Mouse (Mus musculus) cerebellum, adult 2 months (tissue): ENCODE data around the gene Npas4. TPM values are rescaled to one million over a fixed set of nuclear protein-coding genes. Genes with fewer than 3 reads are reported as not detected.
"Not testable (repeated sequence)": the region's sequence is repeated elsewhere in the genome, so short reads cannot be mapped to it uniquely, and the experiment has no call there.

Experiments used
- DNase-seq, 2 experiments: peaks; one replicate each; pipeline ENCODE4 v3.0.0; 2021
- H3K27ac ChIP-seq: fragments of 200-500 bp; 2 replicates; pipeline ENCODE4 v1.5.1; 2012; ENCODE audit warnings: low read length, control low read depth, inconsistent platforms; ENCODE audit not compliant: insufficient read depth
- H3K27me3 ChIP-seq: fragments of 200-500 bp; 2 replicates; pipeline ENCODE4 v1.6.1; 2012; ENCODE audit warnings: inconsistent platforms, mild to moderate bottlenecking, low read length, moderate library complexity; ENCODE audit not compliant: control insufficient read depth, insufficient read depth
- H3K4me1 ChIP-seq: fragments of 200-500 bp; 2 replicates; pipeline ENCODE4 v1.6.1; 2011; ENCODE audit warnings: low read length; ENCODE audit not compliant: control insufficient read depth, insufficient read depth
- H3K4me3 ChIP-seq: fragments of 200-500 bp; replicated peaks from 2 replicates; pipeline ENCODE3; 2011; ENCODE audit warnings: mild to moderate bottlenecking, low read depth, low read length, control low read depth; ENCODE audit not compliant: insufficient read depth
- CTCF ChIP-seq: fragments of 200-500 bp; IDR thresholded peaks from 2 replicates; pipeline ENCODE4 v1.5.1; 2011; ENCODE audit warnings: low read depth, mild to moderate bottlenecking, control low read depth, low read length, moderate library complexity, borderline replicate concordance; ENCODE audit not compliant: insufficient read depth
- POLR2A ChIP-seq: fragments of 200-500 bp; IDR thresholded peaks from 2 replicates; pipeline ENCODE4 v1.6.1; 2011; ENCODE audit warnings: low read length, control low read depth, borderline replicate concordance; ENCODE audit not compliant: insufficient read depth
- WGBS: fragments of 180-500 bp; shearing (Covaris S2); methylation state at CpG from one replicate; pipeline ENCODE4 v1.1.7; 2018; 5-methylcytosine and 5-hydroxymethylcytosine counted together
- polyA plus RNA-seq: library from polyadenylated mRNA; depleted of rRNA; stranded (reverse); fragments of >200 nt; gene quantifications from 2 replicates; pipeline ENCODE4 v1.2.3, GENCODE M21; 2012

Gene Npas4
- polyA plus RNA-seq, 1 experiment = 2.9 TPM

GRCm38 (mm10) chr19:4989434-4990255 is 471 bp downstream of the Npas4 start:
- Histone ChIP-seq H3K27ac (peak overlapping the region; percentile 72), H3K4me3 (peak overlapping the region; percentile 65), H3K4me1 (peaks cover 35% of the 10 kb centered on the region), H3K27me3 (no peaks in the 10 kb centered on the region)
- 2% methylated on average over 47 of the region's 47 CpGs for WGBS
- DNase-seq = peak; percentile 89
- TF ChIP-seq CTCF = no peak
- peak; percentile 80 for TF ChIP-seq POLR2A

GRCm38 (mm10) chr19:4989013-4989412 is 1.1 kb downstream of the Npas4 start:
- Histone ChIP-seq H3K27ac (no peak overlapping the region), H3K27me3 (0 out of 2 replicates have a peak, but pooled peaks cover 1% of the 10 kb centered on the region), H3K4me1 (peaks cover 33% of the 10 kb centered on the region), H3K4me3 (peak overlapping the region; percentile 65)
- peak; percentile 47 to 64 for DNase-seq
- WGBS = under 1% methylated on average over 13 of the region's 13 CpGs
- no peak for TF ChIP-seq CTCF
- TF ChIP-seq POLR2A = no peak

GRCm38 (mm10) chr19:4981767-4982166 is 8.3 kb downstream of the Npas4 start:
- H3K27me3 ChIP-seq = 0 out of 2 replicates have a peak, but pooled peaks cover 1% of the 10 kb centered on the region
- H3K4me1 ChIP-seq = no peaks in the 10 kb centered on the region
- DNase-seq = peak; percentile 70 to 77
- TF ChIP-seq POLR2A (no peak), CTCF (peak; percentile 84)
- H3K4me3 ChIP-seq = no peak overlapping the region
- no peak overlapping the region for H3K27ac ChIP-seq

- H3K4me1 ChIP-seq = no peaks in the 10 kb centered on the region
- TF ChIP-seq POLR2A (no peak), CTCF (peak; percentile 47; the same call in 1 of the 2 replicates)
- no peak for DNase-seq
- H3K4me3 ChIP-seq = no peak overlapping the region
- WGBS = 90% methylated on average over 2 of the region's 2 CpGs
- no peak overlapping the region for H3K27ac ChIP-seq
- H3K27me3 ChIP-seq = no peaks in the 10 kb centered on the region
These were observed 21.9 kb downstream of the Npas4 start for GRCm38 (mm10) chr19:4968236-4968635.

DNA sequence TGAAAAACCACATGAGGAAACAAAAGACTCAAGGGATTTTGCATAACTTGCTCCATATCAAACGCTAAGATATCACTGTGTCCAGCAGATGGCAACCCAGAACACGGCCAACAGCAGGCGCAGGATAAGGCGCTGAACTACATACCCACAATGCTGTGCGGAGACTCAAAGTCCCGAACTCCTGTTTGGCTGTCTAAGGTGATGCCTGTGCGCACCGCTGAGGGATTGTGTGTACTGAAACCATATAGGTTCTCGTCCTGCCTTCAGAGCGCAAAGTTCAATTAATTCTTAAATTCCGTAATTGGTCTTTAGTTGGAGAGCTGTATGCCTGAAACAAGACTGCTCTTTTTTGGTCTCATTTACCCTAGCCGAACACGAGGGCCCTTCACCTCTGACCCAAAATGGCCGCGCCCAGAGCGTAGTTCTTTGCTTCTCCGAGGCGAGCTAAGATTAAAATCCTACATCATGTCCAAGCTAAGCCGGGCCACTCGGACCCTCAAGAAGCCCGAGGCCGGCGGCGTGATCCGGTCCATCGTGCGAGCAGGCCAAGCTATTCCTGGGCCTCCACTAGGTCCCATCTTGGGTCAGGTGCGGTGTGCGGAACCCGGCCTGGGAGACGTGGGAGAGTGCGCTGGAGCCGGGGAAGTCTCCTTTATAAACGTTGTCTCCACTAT is 28.1 kb downstream of the Npas4 start, which contains the start of gene Mrpl11:
Gene Mrpl11, plus strand, starts transcription at position 220 of the 674 bp plus-strand sequence.
- under 1% methylated on average over 34 of the region's 34 CpGs for WGBS
- Histone ChIP-seq H3K27ac (peak within 1 kb of the TSS; percentile 16; the same call in 1 of the 2 replicates), H3K27me3 (no peaks in the 10 kb centered on the region), H3K4me1 (no peaks in the 10 kb centered on the region), H3K4me3 (peak within 1 kb of the TSS; percentile 72)
- peak; percentile 21; the same call in 1 of the 2 replicates for TF ChIP-seq POLR2A
- TF ChIP-seq CTCF = peak; percentile 84
- DNase-seq = peak; percentile 91 to 93

GRCm38 (mm10) chr19:4948641-4949040 is 41.5 kb downstream of the Npas4 start:
- H3K27ac ChIP-seq, DNase-seq, H3K4me3 ChIP-seq, H3K27me3 ChIP-seq, H3K4me1 ChIP-seq: not testable (repeated sequence)
- WGBS = 68% methylated on average over 9 of the region's 9 CpGs

DNA sequence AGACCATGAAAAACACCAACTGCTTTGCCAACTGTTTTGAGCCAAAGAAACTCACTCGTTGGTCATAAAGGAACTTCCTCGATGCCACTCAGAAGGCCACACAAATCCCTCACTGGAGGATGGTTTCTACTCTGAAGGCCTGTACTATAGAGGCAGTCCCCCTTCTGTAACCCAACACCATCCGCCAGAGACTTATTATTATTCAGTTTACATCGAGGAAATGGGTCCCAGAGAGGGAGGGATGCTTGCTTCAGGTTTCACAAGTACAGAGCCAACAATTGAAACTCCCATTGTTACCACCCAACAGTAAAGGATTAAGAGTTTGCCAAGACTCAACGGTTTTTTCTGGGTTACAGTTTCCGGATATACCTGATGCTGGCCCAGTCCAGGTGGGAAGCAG is 44.6 kb downstream of the Npas4 start:
- DNase-seq = no peak
- Histone ChIP-seq H3K27ac (no peak overlapping the region), H3K4me3 (no peak overlapping the region), H3K4me1 (peaks cover 8% of the 10 kb centered on the region; the same call in 1 of the 2 replicates), H3K27me3 (no peaks in the 10 kb centered on the region)
- WGBS = 41% methylated on average over 6 of the region's 6 CpGs
- TF ChIP-seq POLR2A (no peak), CTCF (no peak)

DNA sequence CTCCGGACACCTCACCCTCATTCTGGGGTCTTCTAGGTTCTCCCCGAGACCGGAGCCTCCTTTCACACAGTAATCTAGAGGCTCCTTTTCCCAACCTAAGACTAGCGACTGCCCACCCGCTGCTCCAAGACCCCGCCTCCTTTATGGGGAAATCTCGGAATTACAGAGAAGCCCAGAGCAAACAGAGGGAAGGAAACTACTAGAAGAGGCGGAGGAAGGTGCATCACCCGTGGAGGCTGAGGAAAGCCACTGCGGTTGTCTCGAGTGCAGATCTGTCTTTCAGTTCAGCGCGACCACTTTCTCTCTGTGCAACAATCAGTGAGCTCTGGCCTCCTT is 46.9 kb downstream of the Npas4 start:
- WGBS = 4% methylated on average over 13 of the region's 13 CpGs
- H3K4me1 ChIP-seq = peaks cover 8% of the 10 kb centered on the region; the same call in 1 of the 2 replicates
- H3K27me3 ChIP-seq = no peaks in the 10 kb centered on the region
- peak overlapping the region; percentile 75 for H3K27ac ChIP-seq
- no peak for DNase-seq
- TF ChIP-seq POLR2A (no peak), CTCF (no peak)
- H3K4me3 ChIP-seq = peak overlapping the region; percentile 89
